Mouse (Mus musculus) adrenal gland (tissue): ENCODE measurements around the gene Mllt10.

Experiments
- intact Hi-C: fragments of 180-260 bp; cut with DNase I; formaldehyde crosslinking; loops from one replicate; pipeline ENCODE4 v1.15.1; 2025

Mllt10 gene

GRCm38 (mm10) chr2:18050018-18050417, 5.0 kb upstream of the Mllt10 start:
- intact Hi-C loops: no loop called here

- intact Hi-C loops: no loop called here
These were observed 4.5 kb upstream of the Mllt10 start for GRCm38 (mm10) chr2:18050541-18050985.

GRCm38 (mm10) chr2:18051026-18051830, 3.8 kb upstream of the Mllt10 start:
- intact Hi-C loops: no loop called here

- intact Hi-C loops: no loop called here
These were observed 3.2 kb upstream of the Mllt10 start for GRCm38 (mm10) chr2:18051831-18052170.

- intact Hi-C loops: no loop called here
These were observed 2.5 kb upstream of the Mllt10 start for GRCm38 (mm10) chr2:18052581-18052980.

GRCm38 (mm10) chr2:18053243-18053950, 1.6 kb upstream of the Mllt10 start:
- intact Hi-C loops: no loop called here

GRCm38 (mm10) chr2:18053951-18054530, 996 bp upstream of the Mllt10 start:
- intact Hi-C loops: no loop called here

GRCm38 (mm10) chr2:18055929-18056785, 1.1 kb downstream of the Mllt10 start:
- intact Hi-C loops: loop anchor here (5.0 kb wide), 2 partner anchors 621 to 636 kb away; partner anchors contain the start of genes Bmi1 and Spag6

GRCm38 (mm10) chr2:18056786-18057255, 1.8 kb downstream of the Mllt10 start:
- intact Hi-C loops: loop anchor here (5.0 kb wide), 2 partner anchors 620 to 635 kb away; partner anchors contain the start of genes Bmi1 and Spag6

- intact Hi-C loops: loop anchor here (5.0 kb wide), 2 partner anchors 620 to 635 kb away; partner anchors contain the start of genes Bmi1 and Spag6
These were observed 2.5 kb downstream of the Mllt10 start for GRCm38 (mm10) chr2:18057336-18058145.

- intact Hi-C loops: loop anchor here (5.0 kb wide), 2 partner anchors 619 to 634 kb away; partner anchors contain the start of genes Bmi1 and Spag6
These were observed 3.2 kb downstream of the Mllt10 start for GRCm38 (mm10) chr2:18058146-18058708.

GRCm38 (mm10) chr2:18059063-18059462, 4.0 kb downstream of the Mllt10 start:
- intact Hi-C loops: loop anchor here (5.0 kb wide), 2 partner anchors 618 to 633 kb away; partner anchors contain the start of genes Bmi1 and Spag6

- intact Hi-C loops: loop anchor here (5.0 kb wide), 2 partner anchors 617 to 632 kb away; partner anchors contain the start of genes Bmi1 and Spag6
These were observed 4.9 kb downstream of the Mllt10 start for GRCm38 (mm10) chr2:18059891-18060290.

GRCm38 (mm10) chr2:18060396-18060795, 5.4 kb downstream of the Mllt10 start:
- intact Hi-C loops: no loop called here

GRCm38 (mm10) chr2:18063763-18064251, 8.8 kb downstream of the Mllt10 start:
- intact Hi-C loops: loop anchor here (2.0 kb wide), 2 partner anchors 15 to 35 kb away; partner anchors contain the start of gene Skida1

GRCm38 (mm10) chr2:18064356-18064858, 9.4 kb downstream of the Mllt10 start:
- intact Hi-C loops: loop anchor here (2.0 kb wide), 1 partner anchor 36 kb away; no protein-coding TSS in a partner anchor

- intact Hi-C loops: loop anchor here (2.0 to 5.0 kb wide), 2 partner anchors 36 to 47 kb away; no protein-coding TSS in a partner anchor
These were observed 10.1 kb downstream of the Mllt10 start for GRCm38 (mm10) chr2:18064941-18065707.

- intact Hi-C loops: loop anchor here (2.0 to 5.0 kb wide), 2 partner anchors 37 to 47 kb away; no protein-coding TSS in a partner anchor
These were observed 10.6 kb downstream of the Mllt10 start for GRCm38 (mm10) chr2:18065708-18066030.
